ENCODE assay signal across 8 mouse cellular contexts in genomic region chr3:101806149-101806548, GRCm38 (mm10). TPM values are rescaled to one million over a fixed set of nuclear protein-coding genes. Genes with fewer than 3 reads are reported as not detected.
DNase-seq lines count a peak whose midpoint lies in the region; ATAC-seq and TF ChIP-seq lines count a peak whose summit lies in the region.

No protein-coding gene starts in this region.

- peak; percentile 19; the same call in 1 of the 2 replicates for TF ChIP-seq POLR2A in lung, adult 2 months (IDR thresholded peaks at IDR 0.05; ENCODE audit: borderline replicate concordance, extremely low read depth, low read depth, low read length)

- TF ChIP-seq CTCF in lung, adult 2 months (IDR thresholded peaks at IDR 0.05; ENCODE audit: insufficient read depth, low read length), result peak; percentile 60

- H3K4me1 ChIP-seq in lung, adult 2 months (ENCODE audit: control insufficient read depth, insufficient read depth, low read length), result peaks cover 10% of the 10 kb centered on the region

- peak; percentile 82 for DNase-seq in ES-CJ7 (ENCODE audit: low read depth, low spot score)
- DNase-seq in cerebellum, adult 9-10 months, result peak; percentile 96
- DNase-seq in layer of hippocampus, adult 8-10 months (ENCODE audit: low spot score in 2 of 2), result peak; percentile 81 to 94
- peak; percentile 89 for DNase-seq in lung, adult 2 months
- DNase-seq in ovary, adult 18-20 months (ENCODE audit: low spot score), result peak; percentile 74
- DNase-seq in thymus, adult 18-20 months, result peak; percentile 69 to 72

- no peak overlapping the region for H3K4me3 ChIP-seq in lung, adult 2 months (replicated peaks; ENCODE audit: extremely low read depth, low read depth, low read length)

- ATAC-seq in frontal cortex, adult (ENCODE audit: low TSS enrichment), result peak; percentile 96
- ATAC-seq in hematopoietic stem cell, adult 5-6 weeks (replicated peaks in 1 of 2; ENCODE audit: insufficient read depth in 1 of 2, low FRiP score in 2 of 2, low TSS enrichment in 1 of 2, low read depth in 1 of 2, poor library complexity in 2 of 2, severe bottlenecking in 2 of 2), result peak; percentile 92 to 94

- 5% methylated on average over 16 of the region's 16 CpGs for WGBS in lung, adult 2 months

RNA-seq across cellular contexts. Expression of gene Mab21l3, which starts 42.6 kb away (rescaled TPM):
- not detected in 2 replicates for total RNA-seq in hematopoietic stem cell, adult 5-6 weeks (2017)
- total RNA-seq in layer of hippocampus, adult 8-10 months (2022), result not detected
- polyA plus RNA-seq in lung, adult 2 months (2012; rRNA removed), result 0.19 and 0.53 TPM in 2 replicates
